Mouse (Mus musculus) brain, embryonic 14.5 days (tissue): ENCODE results near the gene Nup54.

Source experiments
- CTCF ChIP-seq: fragments of 200-500 bp; IDR thresholded peaks from 2 replicates; pipeline ENCODE4 v1.5.1; 2012; ENCODE audit warnings: inconsistent platforms, mild to moderate bottlenecking, moderate library complexity, borderline replicate concordance; ENCODE audit not compliant: insufficient read depth, insufficient read length; ENCODE audit errors: extremely low read depth
- POLR2A ChIP-seq: fragments of 200-500 bp; IDR thresholded peaks from 2 replicates; pipeline ENCODE4 v1.6.1; 2012; ENCODE audit warnings: mild to moderate bottlenecking, inconsistent platforms, borderline replicate concordance; ENCODE audit not compliant: poor library complexity, insufficient read depth, insufficient read length, severe bottlenecking; ENCODE audit errors: extremely low read depth

GRCm38 (mm10) chr5:92413271-92413981 lies 21.6 kb downstream of the Nup54 start:
- TF ChIP-seq CTCF = no peak
- TF ChIP-seq POLR2A = no peak
